Mouse (Mus musculus) testis, adult 2 months (tissue): Measurements from ENCODE around the gene Eml1.

ENCODE experiments used
- CTCF ChIP-seq: fragments of 200-500 bp; IDR thresholded peaks from 2 replicates; pipeline ENCODE4 v1.5.1; 2012; ENCODE audit warnings: low read depth, mild to moderate bottlenecking, inconsistent platforms, low read length, moderate library complexity; ENCODE audit not compliant: control insufficient read depth, insufficient read depth, insufficient replicate concordance
- POLR2A ChIP-seq: fragments of 200-500 bp; IDR thresholded peaks from 2 replicates; pipeline ENCODE4 v1.6.1; 2012; ENCODE audit warnings: low read depth, mild to moderate bottlenecking, inconsistent platforms, low read length, moderate library complexity; ENCODE audit not compliant: control insufficient read depth

GRCm38 (mm10) chr12:108432578-108432977, 61.8 kb downstream of the Eml1 start:
- no peak for TF ChIP-seq POLR2A
- TF ChIP-seq CTCF: no peak
